Mouse (Mus musculus): ENCODE data around the gene Nlgn3. TPM values are rescaled to one million over a fixed set of nuclear protein-coding genes. Genes with fewer than 3 reads are reported as not detected.
"Not testable (repeated sequence)": the region's sequence is repeated elsewhere in the genome, so short reads cannot be mapped to it uniquely, and the experiment has no call there.

Gene Nlgn3
- total RNA-seq, 2 experiments from 2014 or later: 220 to 223 TPM

DNA sequence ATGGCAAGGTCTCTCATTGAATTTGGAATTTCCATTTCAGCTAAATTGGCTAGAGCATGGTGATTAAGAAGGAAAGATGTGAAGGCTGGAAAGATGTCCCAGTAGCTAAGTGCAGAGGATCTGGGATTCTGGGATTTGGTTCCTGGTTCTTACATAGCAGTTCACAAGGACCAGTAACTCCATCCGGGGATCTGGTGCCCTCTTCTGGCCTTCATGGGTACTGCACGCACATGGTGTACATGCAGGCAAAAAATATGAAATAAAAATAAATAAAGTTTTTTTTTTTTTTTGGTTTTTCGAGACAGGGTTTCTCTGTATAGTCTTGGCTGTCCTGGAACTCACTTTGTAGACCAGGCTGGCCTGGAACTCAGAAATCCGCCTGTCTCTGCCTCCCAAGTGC, 59.9 kb downstream of the Nlgn3 start:
- not testable (repeated sequence) for DNase-seq (ENCODE audit: low spot score in 2 of 2)

DNA sequence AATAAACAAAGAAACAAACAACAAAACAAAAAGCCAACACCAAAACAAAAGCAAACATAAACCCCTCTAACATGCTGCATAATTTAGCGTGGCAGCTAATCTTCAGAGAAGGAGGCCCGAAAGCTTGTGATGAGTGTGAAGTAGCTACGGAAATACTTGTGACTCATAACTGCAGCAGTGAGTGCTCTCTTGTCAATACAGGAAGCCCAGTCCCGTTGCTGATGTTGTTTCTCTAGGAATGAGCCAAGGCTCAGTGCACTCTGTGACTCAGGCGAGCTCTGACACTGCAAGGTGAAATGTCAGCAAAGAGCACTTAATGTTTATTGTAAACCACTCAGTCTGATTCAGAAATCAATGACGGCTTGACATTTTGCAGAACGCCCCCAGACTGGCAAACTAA, 70.0 kb downstream of the Nlgn3 start:
- DNase-seq (ENCODE audit: low spot score in 2 of 2): no peak
- intact Hi-C loops (cut with DNase I): no loop called here

More for the DNA sequence above, 59.9 kb downstream of the Nlgn3 start:
- intact Hi-C loops (cut with DNase I): not testable (repeated sequence)

DNA sequence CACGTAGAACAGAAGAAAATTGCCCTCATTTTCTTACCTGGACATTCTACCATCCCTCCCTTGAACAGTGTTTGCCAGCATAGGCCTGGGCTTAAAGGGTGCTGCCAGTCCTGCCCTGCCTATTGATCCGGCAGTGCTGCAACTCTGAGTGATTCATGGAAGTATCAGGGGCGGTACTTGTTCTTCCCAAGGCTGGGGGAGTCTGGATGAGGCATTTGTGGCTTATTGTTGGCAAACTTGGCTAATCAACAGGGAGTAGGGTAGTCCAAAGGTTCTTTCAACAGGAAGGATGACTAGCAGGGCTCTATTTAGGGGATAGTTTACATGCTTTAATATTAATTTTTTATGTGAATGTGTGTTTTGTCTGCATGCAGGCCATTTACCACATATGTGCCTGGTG, 71.6 kb downstream of the Nlgn3 start:
- DNase-seq (ENCODE audit: low spot score in 2 of 2): no peak
- intact Hi-C loops (cut with DNase I): no loop called here

DNA sequence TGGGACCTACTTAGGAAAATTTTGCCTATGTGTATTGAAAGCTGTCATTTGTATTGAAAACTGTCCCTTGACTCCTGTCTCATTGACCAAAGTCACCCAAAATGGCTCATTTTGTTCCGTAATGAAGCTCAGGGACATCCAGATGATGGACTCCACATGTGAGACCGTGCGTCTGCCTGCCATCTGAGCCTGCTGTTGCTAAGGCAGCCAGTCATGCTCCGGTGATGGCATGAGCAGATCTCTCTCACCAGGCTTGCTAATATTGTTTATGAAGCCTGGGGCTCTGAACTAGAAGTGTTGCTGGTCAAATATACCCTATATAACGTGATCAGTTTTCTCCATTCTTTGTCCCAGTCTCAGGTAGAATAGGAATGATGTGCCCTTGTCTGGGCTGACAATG, 74.0 kb downstream of the Nlgn3 start:
- DNase-seq (ENCODE audit: low spot score in 2 of 2): no peak
- intact Hi-C loops (cut with DNase I): no loop called here

Other genes starting within 250 kb of the Nlgn3 start
- gene Tex11, start 239.5 kb upstream of the Nlgn3 start, total RNA-seq (2021): under 1 TPM in 1 of 2 experiments, not detected in 1; 0.13 TPM
- gene Slc7a3, start 213.1 kb upstream of the Nlgn3 start, total RNA-seq (2021): 10 to 100 TPM in 1 of 2 experiments, 1 to 10 TPM in 1; 8.3 to 12.2 TPM
- 10 to 100 TPM; 61.7 to 73.7 TPM for gene Snx12, start 76.6 kb upstream of the Nlgn3 start, total RNA-seq (2021)
- gene Foxo4, start 44.6 kb upstream of the Nlgn3 start, total RNA-seq (2021): 10 to 100 TPM; 13.6 to 15.4 TPM
- not detected for gene Gm614, start 35.2 kb upstream of the Nlgn3 start, total RNA-seq (2021)
- 1 to 10 TPM; 3.0 to 3.1 TPM for gene Il2rg, start 30.9 kb upstream of the Nlgn3 start, total RNA-seq (2021)
- gene Gm20489, start 30.1 kb upstream of the Nlgn3 start, total RNA-seq (2021): not detected
- 10 to 100 TPM; 21.1 to 22.7 TPM for gene Med12, start 25.1 kb upstream of the Nlgn3 start, total RNA-seq (2021)
- gene Gjb1, start 77.2 kb downstream of the Nlgn3 start, total RNA-seq (2021): 1 to 10 TPM; 1.3 to 4.7 TPM
- gene Zmym3, start 121.7 kb downstream of the Nlgn3 start, total RNA-seq (2021): 100 to 1,000 TPM; 138 to 143 TPM
- gene Nono, start 130.2 kb downstream of the Nlgn3 start, total RNA-seq (2021): 100 to 1,000 TPM; 130 to 140 TPM
- gene Itgb1bp2, start 149.9 kb downstream of the Nlgn3 start, total RNA-seq (2021): under 1 TPM; 0.90 to 0.91 TPM
- 10 to 100 TPM; 48.8 to 49.8 TPM for gene Taf1, start 233.6 kb downstream of the Nlgn3 start, total RNA-seq (2021)